In genomic region chr14:35222196-35222595, GRCm38 (mm10) we compare ENCODE assay signal across 18 mouse cellular contexts.
DNase-seq lines count a peak whose midpoint lies in the region; ATAC-seq lines count a peak whose summit lies in the region.
"Had no signal": no experiment of that assay in that cellular context is flagged by ENCODE, and none has a peak within 500 bp of the region (broad histone marks: within the 10 kb centered on the region; RNA-seq: fewer than 3 reads in every experiment).

No protein-coding gene starts in this region.

- DNase-seq in heart, adult 11 months, result peak; percentile 60
- DNase-seq in heart, adult 8-10 months (ENCODE audit: low spot score), result no peak
- peak; percentile 65 for DNase-seq in midbrain, embryonic 11.5 days (ENCODE audit: low spot score, missing footprints)
- DNase-seq in midbrain, embryonic 10.5 days (ENCODE audit: low spot score), result no peak
- DNase-seq: adrenal gland, adult 2 months; adrenal gland, adult 8-10 months; adrenal gland, postnatal 10 days; adrenal gland, postnatal 14 days; adrenal gland, postnatal 25 days; adrenal gland, postnatal 36 days; B cell, adult 2 months; cerebellum, adult 11 months; cerebellum, adult 11-12 months; cerebellum, adult 18-20 months had no signal

- no peak overlapping the region for H3K4me2 ChIP-seq in midbrain, embryonic 11.5 days

- no peak overlapping the region for H3K9ac ChIP-seq in midbrain, embryonic 11.5 days (ENCODE audit: low read length)

- H3K4me1 ChIP-seq in midbrain, embryonic 11.5 days (ENCODE audit: control insufficient read depth, insufficient read depth, low read length), result no peaks in the 10 kb centered on the region
- H3K4me1 ChIP-seq in midbrain, embryonic 10.5 days, result no peaks in the 10 kb centered on the region

- H3K9me3 ChIP-seq in midbrain, embryonic 11.5 days (ENCODE audit: control insufficient read depth, low read length), result no peaks in the 10 kb centered on the region
- H3K9me3 ChIP-seq in midbrain, embryonic 10.5 days (replicated peaks), result no peaks in the 10 kb centered on the region

- no peaks in the 10 kb centered on the region for H3K27me3 ChIP-seq in midbrain, embryonic 11.5 days (ENCODE audit: control insufficient read depth, insufficient read depth, low read length)
- H3K27me3 ChIP-seq in midbrain, embryonic 10.5 days (ENCODE audit: low read depth, poor library complexity, severe bottlenecking), result no peaks in the 10 kb centered on the region
- H3K27me3 ChIP-seq: Patski had no signal

- no peaks in the 10 kb centered on the region for H3K36me3 ChIP-seq in midbrain, embryonic 11.5 days (ENCODE audit: control insufficient read depth, insufficient read depth, low read length)
- H3K36me3 ChIP-seq in midbrain, embryonic 10.5 days, result no peaks in the 10 kb centered on the region
- H3K36me3 ChIP-seq: G1E had no signal

- H3K27ac ChIP-seq in midbrain, embryonic 11.5 days (ENCODE audit: low read depth, low read length), result no peak overlapping the region
- no peak overlapping the region for H3K27ac ChIP-seq in midbrain, embryonic 10.5 days (replicated peaks)

- WGBS in midbrain, embryonic 11.5 days, result 70% methylated on average over 2 of the region's 2 CpGs
- WGBS in midbrain, embryonic 10.5 days, result 69% methylated on average over 2 of the region's 2 CpGs

- no peak overlapping the region for H3K4me3 ChIP-seq in midbrain, embryonic 11.5 days (ENCODE audit: low read depth, low read length)
- H3K4me3 ChIP-seq in midbrain, embryonic 10.5 days, result no peak overlapping the region

- ATAC-seq in midbrain, embryonic 11.5 days (ENCODE audit: low FRiP score), result no peak
- ATAC-seq: activated CD4-positive, CD25-positive, alpha-beta regulatory T cell, adult 4 months; CD4-positive, CD25-positive, alpha-beta regulatory T cell, adult 4 months; Patski had no signal

Comparison
In these comparisons a context has a peak if more than half of its experiments do, and no peak if none do; other contexts are left out.
1. DNase-seq: peak in heart, adult 11 months (single experiment) and midbrain, embryonic 11.5 days (single experiment); none in heart, adult 8-10 months (single experiment) and midbrain, embryonic 10.5 days (single experiment).